Mouse (Mus musculus) liver, embryonic 12.5 days (tissue): ENCODE results near the gene Skap1. TPM values are rescaled to one million over a fixed set of nuclear protein-coding genes. Genes with fewer than 3 reads are reported as not detected.
"Not testable (repeated sequence)": the region's sequence is repeated elsewhere in the genome, so short reads cannot be mapped to it uniquely, and the experiment has no call there.

Experiments used
- ATAC-seq: fragments of 200-750 bp; cut with Nextera tagmentation; 2 replicates; pipeline ENCODE4 v1.8.0; 2017; ENCODE audit warnings: moderate number of reproducible peaks, mild to moderate bottlenecking, moderate library complexity
- H3K27ac ChIP-seq: fragments of 300-500 bp; sonication (generic); 2 replicates; pipeline ENCODE4 v1.5.1; 2016; ENCODE audit warnings: mild to moderate bottlenecking
- H3K27me3 ChIP-seq: fragments of 300-500 bp; sonication (generic); replicated peaks from 2 replicates; pipeline ENCODE4 v1.6.1; 2016; ENCODE audit warnings: mild to moderate bottlenecking, moderate library complexity
- H3K36me3 ChIP-seq: fragments of 300-500 bp; sonication (generic); 2 replicates; pipeline ENCODE4 v1.6.1; 2016; ENCODE audit warnings: mild to moderate bottlenecking, moderate library complexity
- H3K4me1 ChIP-seq: fragments of 300-500 bp; sonication (generic); 2 replicates; pipeline ENCODE4 v1.6.1; 2016
- H3K4me2 ChIP-seq: fragments of 300-500 bp; sonication (generic); 2 replicates; pipeline ENCODE4 v1.6.1; 2016; ENCODE audit warnings: mild to moderate bottlenecking, moderate library complexity
- H3K4me3 ChIP-seq: fragments of 300-500 bp; sonication (generic); 2 replicates; pipeline ENCODE4 v1.5.1; 2016; ENCODE audit warnings: mild to moderate bottlenecking, moderate library complexity
- H3K9ac ChIP-seq: fragments of 300-500 bp; sonication (generic); 2 replicates; pipeline ENCODE4 v1.6.1; 2016; ENCODE audit warnings: mild to moderate bottlenecking, moderate library complexity
- H3K9me3 ChIP-seq: fragments of 300-500 bp; sonication (generic); replicated peaks from 2 replicates; pipeline ENCODE4 v1.6.1; 2016; ENCODE audit warnings: mild to moderate bottlenecking, moderate library complexity
- WGBS: fragments of 180-500 bp; shearing (Covaris S2); methylation state at CpG from one replicate; pipeline ENCODE4 v1.1.7; 2016; ENCODE audit not compliant: insufficient replicate concordance; 5-methylcytosine and 5-hydroxymethylcytosine counted together
- polyA plus RNA-seq: library from polyadenylated mRNA; unstranded; fragments of >200 nt; fragmentation: Nextera tagmentation; extraction: Ambion mirVana; gene quantifications from 2 replicates; pipeline ENCODE4 v1.2.1, GENCODE M21; 2016

Gene Skap1
- polyA plus RNA-seq, 1 experiment from 2014 or later: 0.51 TPM

- no peak overlapping the region for H3K9ac ChIP-seq
- no peak overlapping the region for H3K4me2 ChIP-seq
- no peaks in the 10 kb centered on the region for H3K36me3 ChIP-seq
- peaks cover 8% of the 10 kb centered on the region; the same call in 1 of the 2 replicates for H3K27me3 ChIP-seq
- H3K27ac ChIP-seq: no peak overlapping the region
- H3K4me1 ChIP-seq: peaks cover 5% of the 10 kb centered on the region
- no peaks in the 10 kb centered on the region for H3K9me3 ChIP-seq
- ATAC-seq: no peak
- WGBS: 52% methylated on average over 18 of the region's 18 CpGs
- no peak overlapping the region for H3K4me3 ChIP-seq
These were observed 249.0 kb downstream of the Skap1 start for GRCm38 (mm10) chr11:96713210-96714005.

GRCm38 (mm10) chr11:96714011-96714410, 249.6 kb downstream of the Skap1 start:
- ATAC-seq: no peak
- no peak overlapping the region for H3K4me2 ChIP-seq

GRCm38 (mm10) chr11:96715168-96715567, 250.8 kb downstream of the Skap1 start:
- H3K4me2 ChIP-seq, H3K4me1 ChIP-seq, ATAC-seq, H3K36me3 ChIP-seq, H3K4me3 ChIP-seq, H3K27ac ChIP-seq, H3K27me3 ChIP-seq, H3K9me3 ChIP-seq, H3K9ac ChIP-seq: not testable (repeated sequence)
- WGBS: 56% methylated on average over 5 of the region's 5 CpGs

More at GRCm38 (mm10) chr11:96714011-96714410, 249.6 kb downstream of the Skap1 start:
- Histone ChIP-seq H3K27ac (no peak overlapping the region), H3K4me1 (no peaks in the 10 kb centered on the region), H3K36me3 (no peaks in the 10 kb centered on the region), H3K9me3 (no peaks in the 10 kb centered on the region), H3K4me3 (no peak overlapping the region), H3K27me3 (0 out of 2 replicates have a peak, but pooled peaks cover 4% of the 10 kb centered on the region), H3K9ac (no peak overlapping the region)
- 54% methylated on average over 7 of the region's 7 CpGs for WGBS

- ATAC-seq: no peak
- peaks cover 8% of the 10 kb centered on the region; the same call in 1 of the 2 replicates for H3K27me3 ChIP-seq
- no peaks in the 10 kb centered on the region for H3K36me3 ChIP-seq
- H3K9ac ChIP-seq: no peak overlapping the region
- H3K4me1 ChIP-seq: no peaks in the 10 kb centered on the region
- H3K4me3 ChIP-seq: no peak overlapping the region
- no peak overlapping the region for H3K4me2 ChIP-seq
- no peaks in the 10 kb centered on the region for H3K9me3 ChIP-seq
- H3K27ac ChIP-seq: no peak overlapping the region
- WGBS: 51% methylated on average over 7 of the region's 7 CpGs
These were observed 254.2 kb downstream of the Skap1 start for GRCm38 (mm10) chr11:96718609-96719008.

- 0 out of 2 replicates have a peak, but pooled peaks cover 8% of the 10 kb centered on the region for H3K27me3 ChIP-seq
- no peak overlapping the region for H3K4me3 ChIP-seq
- 67% methylated on average over 1 of the region's 1 CpGs for WGBS
- no peaks in the 10 kb centered on the region for H3K9me3 ChIP-seq
- no peak overlapping the region for H3K4me2 ChIP-seq
- no peaks in the 10 kb centered on the region for H3K36me3 ChIP-seq
- no peak for ATAC-seq
- H3K9ac ChIP-seq: no peak overlapping the region
- no peaks in the 10 kb centered on the region for H3K4me1 ChIP-seq
- no peak overlapping the region for H3K27ac ChIP-seq
These were observed 261.4 kb downstream of the Skap1 start for GRCm38 (mm10) chr11:96725833-96726232.

- WGBS: 62% methylated on average over 2 of the region's 2 CpGs
- H3K27me3 ChIP-seq: peaks cover 8% of the 10 kb centered on the region; the same call in 1 of the 2 replicates
- no peak for ATAC-seq
- no peak overlapping the region for H3K4me3 ChIP-seq
- H3K36me3 ChIP-seq: no peaks in the 10 kb centered on the region
- no peak overlapping the region for H3K27ac ChIP-seq
- H3K4me1 ChIP-seq: no peaks in the 10 kb centered on the region
- no peak overlapping the region for H3K4me2 ChIP-seq
- H3K9ac ChIP-seq: no peak overlapping the region
- H3K9me3 ChIP-seq: no peaks in the 10 kb centered on the region
These were observed 264.2 kb downstream of the Skap1 start for GRCm38 (mm10) chr11:96728577-96728976.

GRCm38 (mm10) chr11:96729462-96729861, 265.1 kb downstream of the Skap1 start:
- H3K9me3 ChIP-seq: no peaks in the 10 kb centered on the region
- no peak overlapping the region for H3K4me2 ChIP-seq
- 45% methylated on average over 9 of the region's 9 CpGs for WGBS

GRCm38 (mm10) chr11:96730327-96730726, 265.9 kb downstream of the Skap1 start:
- ATAC-seq: no peak

More at GRCm38 (mm10) chr11:96729462-96729861, 265.1 kb downstream of the Skap1 start:
- H3K27ac ChIP-seq: no peak overlapping the region
- H3K4me1 ChIP-seq: no peaks in the 10 kb centered on the region
- H3K27me3 ChIP-seq: peaks cover 4% of the 10 kb centered on the region; the same call in 1 of the 2 replicates
- no peaks in the 10 kb centered on the region for H3K36me3 ChIP-seq
- no peak overlapping the region for H3K9ac ChIP-seq
- ATAC-seq: no peak
- no peak overlapping the region for H3K4me3 ChIP-seq

GRCm38 (mm10) chr11:96732657-96733056, 268.3 kb downstream of the Skap1 start:
- H3K27me3 ChIP-seq: peaks cover 19% of the 10 kb centered on the region
- no peaks in the 10 kb centered on the region for H3K4me1 ChIP-seq
- H3K27ac ChIP-seq: no peak overlapping the region
- no peak overlapping the region for H3K4me2 ChIP-seq
- H3K36me3 ChIP-seq: no peaks in the 10 kb centered on the region
- H3K4me3 ChIP-seq: no peak overlapping the region
- H3K9me3 ChIP-seq: no peaks in the 10 kb centered on the region
- 58% methylated on average over 4 of the region's 4 CpGs for WGBS
- ATAC-seq: no peak
- H3K9ac ChIP-seq: no peak overlapping the region

More at GRCm38 (mm10) chr11:96730327-96730726, 265.9 kb downstream of the Skap1 start:
- H3K4me1 ChIP-seq: no peaks in the 10 kb centered on the region
- no peak overlapping the region for H3K9ac ChIP-seq
- H3K4me2 ChIP-seq: no peak overlapping the region
- H3K27me3 ChIP-seq: peaks cover 4% of the 10 kb centered on the region; the same call in 1 of the 2 replicates
- H3K9me3 ChIP-seq: no peaks in the 10 kb centered on the region
- no peaks in the 10 kb centered on the region for H3K36me3 ChIP-seq
- 71% methylated on average over 5 of the region's 5 CpGs for WGBS
- no peak overlapping the region for H3K4me3 ChIP-seq
- no peak overlapping the region for H3K27ac ChIP-seq

- ATAC-seq: no peak
- H3K9me3 ChIP-seq: no peaks in the 10 kb centered on the region
- H3K4me2 ChIP-seq: peak overlapping the region; percentile 49
- no peak overlapping the region for H3K9ac ChIP-seq
- H3K4me3 ChIP-seq: peak overlapping the region; percentile 17; the same call in 1 of the 2 replicates
- H3K36me3 ChIP-seq: no peaks in the 10 kb centered on the region
- 7% methylated on average over 19 of the region's 19 CpGs for WGBS
- H3K27ac ChIP-seq: no peak overlapping the region
- H3K4me1 ChIP-seq: no peaks in the 10 kb centered on the region
- peaks cover 30% of the 10 kb centered on the region for H3K27me3 ChIP-seq
These were observed 271.5 kb downstream of the Skap1 start for GRCm38 (mm10) chr11:96735908-96736307.

- peaks cover 35% of the 10 kb centered on the region for H3K27me3 ChIP-seq
- no peak for ATAC-seq
- peak overlapping the region; percentile 17; the same call in 1 of the 2 replicates for H3K4me3 ChIP-seq
- 37% methylated on average over 11 of the region's 11 CpGs for WGBS
- no peaks in the 10 kb centered on the region for H3K36me3 ChIP-seq
- H3K9me3 ChIP-seq: no peaks in the 10 kb centered on the region
- no peaks in the 10 kb centered on the region for H3K4me1 ChIP-seq
- H3K9ac ChIP-seq: no peak overlapping the region
- no peak overlapping the region for H3K27ac ChIP-seq
- H3K4me2 ChIP-seq: peak overlapping the region; percentile 49
These were observed 272.0 kb downstream of the Skap1 start for GRCm38 (mm10) chr11:96736361-96736760.

GRCm38 (mm10) chr11:96737673-96738471, 273.5 kb downstream of the Skap1 start:
- no peaks in the 10 kb centered on the region for H3K4me1 ChIP-seq
- no peak overlapping the region for H3K27ac ChIP-seq
- no peaks in the 10 kb centered on the region for H3K9me3 ChIP-seq
- peaks cover 43% of the 10 kb centered on the region for H3K27me3 ChIP-seq
- ATAC-seq: no peak
- 68% methylated on average over 14 of the region's 14 CpGs for WGBS
- H3K9ac ChIP-seq: no peak overlapping the region
- H3K36me3 ChIP-seq: no peaks in the 10 kb centered on the region
- no peak overlapping the region for H3K4me3 ChIP-seq
- no peak overlapping the region for H3K4me2 ChIP-seq
